Mouse (Mus musculus): Measurements from ENCODE around the gene Tap1. TPM values are rescaled to one million over a fixed set of nuclear protein-coding genes. Genes with fewer than 3 reads are reported as not detected.
A peak's percentile ranks its signal among the peaks of the same experiment; 100 is the strongest.

Gene Tap1
- total and polyA plus RNA-seq, 3 experiments: 30.7 to 46.6 TPM; not detected in 1

GRCm38 (mm10) chr17:34209680-34210079, 22.3 kb downstream of the Tap1 start:
- Histone ChIP-seq H3K9me3 (replicated peaks; ENCODE audit: insufficient read depth, low read length) (no peaks in the 10 kb centered on the region), H3K4me1 (ENCODE audit: control insufficient read depth in 1 of 2, insufficient read depth in 2 of 2, low read length in 2 of 2) (peaks cover 13 to 41% of the 10 kb centered on the region in 2 experiments), H3K4me3 (ENCODE audit: control insufficient read depth in 1 of 2, insufficient read depth in 1 of 2, low read depth in 2 of 2, low read length in 2 of 2) (no peak overlapping the region), H3K36me3 (ENCODE audit: control insufficient read depth in 1 of 2, insufficient read depth in 2 of 2, low read length in 2 of 2) (peaks cover 2 to 28% of the 10 kb centered on the region in 2 experiments; a peak in 3 of 4 replicates), H3K9ac (ENCODE audit: control insufficient read depth, low read depth, low read length, poor library complexity, severe bottlenecking) (no peak overlapping the region), H3K79me2 (ENCODE audit: control insufficient read depth, insufficient read depth, low read length, poor library complexity) (peaks cover 9% of the 10 kb centered on the region), H3K27ac (ENCODE audit: control insufficient read depth, low read depth, low read length) (peak overlapping the region; percentile 95), H3K27me3 (ENCODE audit: control insufficient read depth in 1 of 2, insufficient read depth in 2 of 2, low read length in 2 of 2) (no peaks in the 10 kb centered on the region)
- DNase-seq (ENCODE audit: low read depth, low spot score): peak; percentile 78
- TF ChIP-seq ELF1 (IDR thresholded peaks at IDR 0.05; ENCODE audit: low read depth, low read length) (no peak), TCF12 (IDR thresholded peaks at IDR 0.05; ENCODE audit: low read depth, low read length) (no peak), TAL1 (IDR thresholded peaks at IDR 0.05; ENCODE audit: low read length) (no peak), GABPA (IDR thresholded peaks at IDR 0.05; ENCODE audit: low read depth, low read length) (no peak), MYB (IDR thresholded peaks at IDR 0.05; ENCODE audit: low read depth, low read length) (no peak), NELFE (IDR thresholded peaks at IDR 0.05; ENCODE audit: low read depth, low read length) (no peak), TBP (IDR thresholded peaks at IDR 0.05; ENCODE audit: low read depth, low read length) (no peak), USF1 (IDR thresholded peaks at IDR 0.05; ENCODE audit: low read depth, low read length) (peak; percentile 68), UBTF (IDR thresholded peaks at IDR 0.05; ENCODE audit: borderline replicate concordance, insufficient read depth, low read depth, low read length) (no peak), ZC3H11A (IDR thresholded peaks at IDR 0.05; ENCODE audit: low read depth, low read length) (0 out of 2 replicates have a peak, but pooled peaks have one; percentile 0), ZKSCAN1 (IDR thresholded peaks at IDR 0.05; ENCODE audit: low read depth, low read length) (no peak), CHD1 (IDR thresholded peaks at IDR 0.05; ENCODE audit: low read depth, low read length) (no peak), RCOR1 (IDR thresholded peaks at IDR 0.05; ENCODE audit: low read depth, low read length) (no peak), USF2 (IDR thresholded peaks at IDR 0.05; ENCODE audit: borderline replicate concordance in 1 of 2, insufficient read depth in 1 of 2, low read depth in 1 of 2, low read length in 2 of 2) (no peak), CHD2 (IDR thresholded peaks at IDR 0.05; ENCODE audit: low read length) (no peak), GATA1 (IDR thresholded peaks at IDR 0.05; ENCODE audit: low read depth, low read length) (no peak), KAT2A (conservative IDR thresholded peaks at IDR 0.05; ENCODE audit: low read depth, low read length) (no peak), E2F4 (IDR thresholded peaks at IDR 0.05; ENCODE audit: borderline replicate concordance, low read depth, low read length) (no peak), NRF1 (IDR thresholded peaks at IDR 0.05; ENCODE audit: insufficient read depth, low read depth, low read length, poor library complexity, severe bottlenecking) (no peak), ETS1 (IDR thresholded peaks at IDR 0.05; ENCODE audit: low read depth, low read length) (no peak), EP300 (IDR thresholded peaks at IDR 0.05; ENCODE audit: low read depth in 1 of 2, low read length in 2 of 2) (no peak), SIN3A (IDR thresholded peaks at IDR 0.05; ENCODE audit: low read length) (no peak), MYC (IDR thresholded peaks at IDR 0.05; ENCODE audit: low read depth, low read length) (peak; percentile 71), JUND (IDR thresholded peaks at IDR 0.05; ENCODE audit: low read depth, low read length) (no peak), MAX (IDR thresholded peaks at IDR 0.05; ENCODE audit: low read length) (peak; percentile 44; the same call in 1 of the 2 replicates), ZNF384 (IDR thresholded peaks at IDR 0.05; ENCODE audit: low read depth, low read length) (no peak), POLR2AphosphoS2 (IDR thresholded peaks at IDR 0.05; ENCODE audit: low read length) (no peak), MAFK (IDR thresholded peaks at IDR 0.05; ENCODE audit: borderline replicate concordance, low read depth, low read length) (no peak), POLR2AphosphoS5 (IDR thresholded peaks at IDR 0.05; ENCODE audit: borderline replicate concordance, low read depth, low read length) (no peak), CTCF (IDR thresholded peaks at IDR 0.05 in 2 of 3, conservative IDR thresholded peaks at IDR 0.05 in 1 of 3; ENCODE audit: control insufficient read depth in 1 of 3, insufficient read depth in 1 of 3, low read depth in 2 of 3, low read length in 3 of 3, poor library complexity in 1 of 3, severe bottlenecking in 1 of 3) (peak; percentile 67 to 80 (median 76)), ZMIZ1 (IDR thresholded peaks at IDR 0.05; ENCODE audit: low read depth, low read length) (no peak), MAZ (IDR thresholded peaks at IDR 0.05; ENCODE audit: low read depth, low read length) (no peak), MXI1 (IDR thresholded peaks at IDR 0.05; ENCODE audit: low read depth, low read length) (no peak; the same call in 1 of the 2 replicates), MEF2A (IDR thresholded peaks at IDR 0.05; ENCODE audit: extremely low read depth, insufficient replicate concordance, low read depth, low read length, poor library complexity, severe bottlenecking) (no peak), HCFC1 (IDR thresholded peaks at IDR 0.05; ENCODE audit: low read depth, low read length) (no peak), BHLHE40 (IDR thresholded peaks at IDR 0.05; ENCODE audit: borderline replicate concordance, low read depth, low read length) (no peak), POLR2A (IDR thresholded peaks at IDR 0.05; ENCODE audit: control insufficient read depth in 1 of 2, insufficient read depth in 1 of 2, low read depth in 1 of 2, low read length in 2 of 2, poor library complexity in 1 of 2) (no peak), SMC3 (IDR thresholded peaks at IDR 0.05; ENCODE audit: low read depth, low read length) (peak; percentile 44; the same call in 1 of the 2 replicates)
